Mouse (Mus musculus): ENCODE measurements around the gene Cdc27. TPM values are rescaled to one million over a fixed set of nuclear protein-coding genes. Genes with fewer than 3 reads are reported as not detected.

Cdc27 gene
- polyA plus RNA-seq, 1 experiment from 2014 or later: 41.8 TPM

DNA sequence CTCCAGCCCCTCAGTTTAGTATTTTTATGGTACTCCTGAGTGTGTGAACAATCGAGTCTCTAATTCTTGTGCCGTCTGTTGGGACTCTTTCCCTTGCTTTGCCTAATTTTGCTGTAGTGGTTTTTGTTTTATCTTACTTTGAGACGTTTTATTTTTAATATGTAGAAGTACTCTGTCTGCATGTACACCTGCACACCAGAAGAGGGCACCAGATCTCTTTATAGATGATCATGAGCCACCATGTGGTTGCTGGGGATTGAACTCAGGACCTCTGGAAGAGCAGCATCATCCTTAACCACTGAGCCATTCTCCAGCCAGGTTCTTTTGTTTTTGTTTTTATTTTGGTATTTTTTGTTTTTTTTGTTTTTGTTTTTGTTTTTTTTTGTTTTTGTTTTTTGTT lies 62.1 kb downstream of the Cdc27 start:
- no peak for ATAC-seq (replicated peaks; ENCODE audit: low FRiP score, low TSS enrichment, low read depth)
- no peaks in the 10 kb centered on the region for H3K27me3 ChIP-seq (replicated peaks; ENCODE audit: control insufficient read depth, insufficient read depth, low read length)
- no peak overlapping the region for H3K27ac ChIP-seq (ENCODE audit: low read depth)
- WGBS: 83% methylated on average over 3 of the region's 3 CpGs
- DNase-seq (ENCODE audit: low spot score): no peak
- no peaks in the 10 kb centered on the region for H3K9me3 ChIP-seq (ENCODE audit: control insufficient read depth, low read length)
- no peak overlapping the region for H3K4me2 ChIP-seq (ENCODE audit: low read length)
- H3K4me3 ChIP-seq (ENCODE audit: low read depth, low read length): no peak overlapping the region
- H3K9ac ChIP-seq (ENCODE audit: low read length): no peak overlapping the region
- H3K36me3 ChIP-seq (ENCODE audit: control insufficient read depth, insufficient read depth, low read length): no peaks in the 10 kb centered on the region
- no peaks in the 10 kb centered on the region for H3K4me1 ChIP-seq (replicated peaks; ENCODE audit: control insufficient read depth, insufficient read depth, low read length)

DNA sequence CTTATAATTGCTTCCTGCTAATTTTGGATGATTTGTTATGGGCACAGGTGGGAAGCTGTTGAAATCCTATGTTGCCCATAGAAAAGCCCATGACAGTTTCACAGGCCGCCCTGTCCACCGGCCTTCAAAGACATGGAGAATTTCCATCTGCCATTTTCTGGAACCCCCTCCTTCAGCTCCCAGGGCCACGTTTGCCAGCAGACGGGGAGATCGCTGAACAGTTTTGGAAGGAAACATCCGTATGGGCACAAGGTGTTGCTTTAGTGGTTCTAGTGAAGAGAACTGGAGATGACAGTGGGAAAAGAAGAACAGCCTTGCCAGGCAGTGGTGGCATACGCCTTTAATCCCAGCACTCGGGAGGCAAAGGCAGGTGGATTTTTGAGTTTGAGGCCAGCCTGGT lies 68.4 kb downstream of the Cdc27 start:
- 91% methylated on average over 8 of the region's 8 CpGs for WGBS
- H3K27ac ChIP-seq (ENCODE audit: low read depth): no peak overlapping the region
- H3K4me2 ChIP-seq (ENCODE audit: low read length): no peak overlapping the region
- no peaks in the 10 kb centered on the region for H3K27me3 ChIP-seq (replicated peaks; ENCODE audit: control insufficient read depth, insufficient read depth, low read length)
- no peak overlapping the region for H3K4me3 ChIP-seq (ENCODE audit: low read depth, low read length)
- no peak for DNase-seq (ENCODE audit: low spot score)
- ATAC-seq (replicated peaks; ENCODE audit: low FRiP score, low TSS enrichment, low read depth): no peak
- no peak overlapping the region for H3K9ac ChIP-seq (ENCODE audit: low read length)
- H3K9me3 ChIP-seq (ENCODE audit: control insufficient read depth, low read length): no peaks in the 10 kb centered on the region
- H3K36me3 ChIP-seq (ENCODE audit: control insufficient read depth, insufficient read depth, low read length): no peaks in the 10 kb centered on the region
- H3K4me1 ChIP-seq (replicated peaks; ENCODE audit: control insufficient read depth, insufficient read depth, low read length): no peaks in the 10 kb centered on the region

DNA sequence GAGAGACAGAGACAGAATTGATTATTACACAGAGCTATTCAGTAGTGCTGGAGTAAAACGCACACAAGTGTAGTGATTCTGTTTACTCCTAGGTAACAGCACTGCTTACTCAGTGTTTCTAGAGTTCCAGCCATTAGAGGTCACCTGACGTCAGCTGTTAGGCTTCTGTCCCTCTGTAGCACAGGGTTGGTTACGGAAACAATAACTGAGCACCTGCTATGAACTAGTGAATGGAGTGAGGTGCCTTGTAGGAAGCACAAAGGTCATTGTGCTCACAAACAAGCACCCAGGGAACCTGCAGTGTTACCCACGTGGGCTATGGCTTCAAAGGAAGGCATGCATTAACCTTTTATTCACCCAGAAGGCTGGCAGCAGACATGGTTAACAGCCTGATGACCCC lies 70.9 kb downstream of the Cdc27 start:
- ATAC-seq (replicated peaks; ENCODE audit: low FRiP score, low TSS enrichment, low read depth) (no peak), DNase-seq (ENCODE audit: low spot score) (no peak)
- Histone ChIP-seq H3K4me1 (replicated peaks; ENCODE audit: control insufficient read depth, insufficient read depth, low read length) (no peaks in the 10 kb centered on the region), H3K9me3 (ENCODE audit: control insufficient read depth, low read length) (no peaks in the 10 kb centered on the region), H3K4me3 (ENCODE audit: low read depth, low read length) (no peak overlapping the region), H3K9ac (ENCODE audit: low read length) (no peak overlapping the region), H3K36me3 (ENCODE audit: control insufficient read depth, insufficient read depth, low read length) (no peaks in the 10 kb centered on the region), H3K27me3 (replicated peaks; ENCODE audit: control insufficient read depth, insufficient read depth, low read length) (no peaks in the 10 kb centered on the region), H3K4me2 (ENCODE audit: low read length) (no peak overlapping the region), H3K27ac (ENCODE audit: low read depth) (no peak overlapping the region)
- WGBS: 59% methylated on average over 4 of the region's 4 CpGs

DNA sequence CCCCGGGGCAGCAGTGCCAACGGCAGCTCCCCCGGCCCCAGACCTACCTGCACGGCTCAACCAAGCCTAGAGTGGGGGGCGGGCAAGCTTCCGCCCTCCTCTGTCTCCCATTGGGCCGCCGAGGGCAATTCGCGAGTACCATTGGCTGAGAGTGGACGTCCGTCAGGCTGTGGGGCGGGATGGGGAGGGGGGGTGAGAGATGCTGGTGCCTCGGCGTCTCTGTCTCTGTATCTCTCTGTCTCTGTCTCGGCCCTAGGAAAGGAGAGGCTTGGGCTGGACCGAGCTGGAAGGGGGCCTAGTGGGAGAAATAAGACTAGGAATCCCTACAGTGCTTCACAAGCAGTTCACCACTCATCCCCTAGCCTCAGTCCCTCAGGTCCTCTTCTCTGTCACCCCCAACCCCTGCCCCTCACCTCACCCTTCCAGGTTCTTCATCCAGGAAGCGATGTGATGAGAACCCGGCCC lies 81.0 kb downstream of the Cdc27 start:
- H3K27ac ChIP-seq (ENCODE audit: low read depth): peak overlapping the region; percentile 59
- no peaks in the 10 kb centered on the region for H3K27me3 ChIP-seq (replicated peaks; ENCODE audit: control insufficient read depth, insufficient read depth, low read length)
- peaks cover 11% of the 10 kb centered on the region for H3K4me1 ChIP-seq (replicated peaks; ENCODE audit: control insufficient read depth, insufficient read depth, low read length)
- peak overlapping the region; percentile 94 for H3K9ac ChIP-seq (ENCODE audit: low read length)
- WGBS: 1% methylated on average over 19 of the region's 19 CpGs
- H3K36me3 ChIP-seq (ENCODE audit: control insufficient read depth, insufficient read depth, low read length): peaks cover 1% of the 10 kb centered on the region; the same call in 1 of the 2 replicates
- H3K9me3 ChIP-seq (ENCODE audit: control insufficient read depth, low read length): no peaks in the 10 kb centered on the region
- DNase-seq (ENCODE audit: low spot score) (peak; percentile 91), ATAC-seq (replicated peaks; ENCODE audit: low FRiP score, low TSS enrichment, low read depth) (peak; percentile 100)
- peak overlapping the region; percentile 97 for H3K4me3 ChIP-seq (ENCODE audit: low read depth, low read length)
- H3K4me2 ChIP-seq (ENCODE audit: low read length): peak overlapping the region; percentile 74

DNA sequence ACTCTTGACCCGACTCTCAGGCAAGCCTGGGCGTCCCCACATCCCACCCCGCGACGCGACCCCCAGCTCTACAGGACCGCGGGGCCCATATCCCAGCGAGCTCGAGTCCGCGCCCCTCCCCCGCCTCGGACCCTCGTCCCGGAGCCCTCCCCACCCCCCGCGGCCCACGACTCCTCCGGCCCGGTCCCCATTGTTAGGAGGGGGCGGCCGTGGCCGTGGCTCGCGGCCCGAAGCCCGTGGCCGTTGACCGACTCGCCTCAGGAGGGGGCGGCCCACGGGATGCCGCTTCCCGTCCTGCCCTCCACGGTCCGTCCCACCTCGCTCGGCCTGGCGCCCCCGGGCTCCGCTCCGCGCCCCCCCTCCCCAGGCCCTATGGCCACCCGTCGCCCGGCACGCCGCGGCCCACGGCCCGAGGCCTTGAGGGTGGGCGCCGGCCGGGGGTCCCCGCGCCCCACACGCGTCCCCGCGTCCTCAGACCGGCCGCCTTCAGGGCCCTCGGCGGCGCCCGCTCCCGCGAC lies 81.6 kb downstream of the Cdc27 start, which contains the start of gene Kansl1:
Kansl1 (minus strand) TSS at position 111 of the 518 bp plus-strand sequence.
- peak within 1 kb of the TSS; percentile 97 for H3K4me3 ChIP-seq (ENCODE audit: low read depth, low read length)
- DNase-seq (ENCODE audit: low spot score) (no peak), ATAC-seq (replicated peaks; ENCODE audit: low FRiP score, low TSS enrichment, low read depth) (peak; percentile 82)
- H3K9ac ChIP-seq (ENCODE audit: low read length): peak within 1 kb of the TSS; percentile 94
- under 1% methylated on average over 48 of the region's 69 CpGs for WGBS
- peak within 1 kb of the TSS; percentile 59 for H3K27ac ChIP-seq (ENCODE audit: low read depth)
- peaks cover 6% of the 10 kb centered on the region; the same call in 1 of the 2 replicates for H3K36me3 ChIP-seq (ENCODE audit: control insufficient read depth, insufficient read depth, low read length)
- no peaks in the 10 kb centered on the region for H3K9me3 ChIP-seq (ENCODE audit: control insufficient read depth, low read length)
- H3K27me3 ChIP-seq (replicated peaks; ENCODE audit: control insufficient read depth, insufficient read depth, low read length): no peaks in the 10 kb centered on the region
- H3K4me1 ChIP-seq (replicated peaks; ENCODE audit: control insufficient read depth, insufficient read depth, low read length): peaks cover 11% of the 10 kb centered on the region
- peak within 1 kb of the TSS; percentile 74 for H3K4me2 ChIP-seq (ENCODE audit: low read length)

DNA sequence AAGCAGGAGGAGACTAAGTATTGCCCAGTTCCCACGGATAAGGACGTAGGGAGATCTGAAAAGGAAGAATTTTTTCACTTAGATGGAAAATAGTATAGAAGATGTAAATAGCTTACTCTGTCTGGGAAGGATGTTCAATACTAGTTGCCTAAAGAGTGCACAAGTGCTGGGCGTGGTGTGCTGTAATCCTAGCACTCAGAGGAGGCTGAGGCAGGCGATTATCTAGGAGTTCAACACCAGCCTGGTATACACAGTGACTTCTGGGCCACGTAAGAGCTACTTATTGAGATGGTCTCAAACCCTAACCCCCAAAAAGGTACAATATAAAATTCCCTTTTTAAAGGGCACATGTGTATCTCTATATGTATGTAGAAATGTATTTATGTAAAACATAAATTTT lies 82.7 kb downstream of the Cdc27 start:
- ATAC-seq (replicated peaks; ENCODE audit: low FRiP score, low TSS enrichment, low read depth): no peak
- WGBS: 75% methylated on average over 5 of the region's 5 CpGs
- Histone ChIP-seq H3K27me3 (replicated peaks; ENCODE audit: control insufficient read depth, insufficient read depth, low read length) (no peaks in the 10 kb centered on the region), H3K4me2 (ENCODE audit: low read length) (0 out of 2 replicates have a peak overlapping the region, but pooled peaks have one; percentile 1), H3K27ac (ENCODE audit: low read depth) (no peak overlapping the region), H3K36me3 (ENCODE audit: control insufficient read depth, insufficient read depth, low read length) (peaks cover 10% of the 10 kb centered on the region; the same call in 1 of the 2 replicates), H3K9ac (ENCODE audit: low read length) (no peak overlapping the region), H3K4me1 (replicated peaks; ENCODE audit: control insufficient read depth, insufficient read depth, low read length) (peaks cover 11% of the 10 kb centered on the region), H3K9me3 (ENCODE audit: control insufficient read depth, low read length) (no peaks in the 10 kb centered on the region), H3K4me3 (ENCODE audit: low read depth, low read length) (no peak overlapping the region)
- DNase-seq (ENCODE audit: low spot score): no peak

DNA sequence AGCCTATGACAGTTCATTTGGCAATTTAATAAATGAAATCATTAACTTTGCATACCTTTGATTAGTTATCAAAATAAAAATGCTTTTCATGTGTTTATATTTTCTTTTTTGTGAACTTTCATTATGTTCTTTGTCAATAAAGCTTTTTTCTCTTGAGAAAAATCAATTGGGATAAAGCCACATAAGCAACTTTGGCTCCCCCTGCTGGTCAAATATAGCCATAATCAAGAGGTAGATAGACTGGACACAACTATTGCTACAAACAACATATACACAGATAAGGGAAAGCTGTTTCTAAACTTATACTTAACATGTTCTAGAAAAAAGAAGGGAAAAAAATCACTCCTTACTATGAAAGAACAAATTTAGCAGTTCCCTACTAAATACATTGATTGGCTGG lies 88.9 kb downstream of the Cdc27 start:
- Histone ChIP-seq H3K36me3 (ENCODE audit: control insufficient read depth, insufficient read depth, low read length) (peaks cover 14% of the 10 kb centered on the region; the same call in 1 of the 2 replicates), H3K4me2 (ENCODE audit: low read length) (no peak overlapping the region), H3K4me1 (replicated peaks; ENCODE audit: control insufficient read depth, insufficient read depth, low read length) (no peaks in the 10 kb centered on the region), H3K27ac (ENCODE audit: low read depth) (no peak overlapping the region), H3K9ac (ENCODE audit: low read length) (no peak overlapping the region), H3K9me3 (ENCODE audit: control insufficient read depth, low read length) (no peaks in the 10 kb centered on the region), H3K4me3 (ENCODE audit: low read depth, low read length) (no peak overlapping the region), H3K27me3 (replicated peaks; ENCODE audit: control insufficient read depth, insufficient read depth, low read length) (no peaks in the 10 kb centered on the region)
- no peak for ATAC-seq (replicated peaks; ENCODE audit: low FRiP score, low TSS enrichment, low read depth)
- peak; percentile 58 for DNase-seq (ENCODE audit: low spot score)

DNA sequence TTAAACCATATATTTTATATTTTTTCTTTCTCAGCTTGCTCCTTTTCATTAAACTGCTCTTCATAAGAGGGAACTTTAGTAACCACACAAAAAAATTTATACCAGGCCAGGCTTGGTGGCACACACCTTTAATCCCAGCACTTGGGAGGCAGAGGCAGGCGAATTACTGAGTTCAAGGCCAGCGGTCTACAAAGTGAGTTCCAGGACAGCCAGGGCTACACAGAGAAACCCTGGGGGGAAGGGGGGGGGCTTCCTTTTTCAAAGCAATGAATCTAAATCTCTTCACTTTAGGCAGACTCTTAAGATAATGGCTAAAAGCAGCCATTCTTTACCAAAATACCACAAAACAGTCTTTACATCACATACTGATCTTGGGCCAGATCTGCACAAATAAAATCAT lies 90.7 kb downstream of the Cdc27 start:
- DNase-seq (ENCODE audit: low spot score) (no peak), ATAC-seq (replicated peaks; ENCODE audit: low FRiP score, low TSS enrichment, low read depth) (no peak)
- H3K4me1 ChIP-seq (replicated peaks; ENCODE audit: control insufficient read depth, insufficient read depth, low read length): no peaks in the 10 kb centered on the region
- H3K27me3 ChIP-seq (replicated peaks; ENCODE audit: control insufficient read depth, insufficient read depth, low read length): no peaks in the 10 kb centered on the region
- 91% methylated on average over 2 of the region's 2 CpGs for WGBS
- no peak overlapping the region for H3K9ac ChIP-seq (ENCODE audit: low read length)
- H3K4me2 ChIP-seq (ENCODE audit: low read length): no peak overlapping the region
- no peak overlapping the region for H3K27ac ChIP-seq (ENCODE audit: low read depth)
- peaks cover 14% of the 10 kb centered on the region; the same call in 1 of the 2 replicates for H3K36me3 ChIP-seq (ENCODE audit: control insufficient read depth, insufficient read depth, low read length)
- no peaks in the 10 kb centered on the region for H3K9me3 ChIP-seq (ENCODE audit: control insufficient read depth, low read length)
- H3K4me3 ChIP-seq (ENCODE audit: low read depth, low read length): no peak overlapping the region

DNA sequence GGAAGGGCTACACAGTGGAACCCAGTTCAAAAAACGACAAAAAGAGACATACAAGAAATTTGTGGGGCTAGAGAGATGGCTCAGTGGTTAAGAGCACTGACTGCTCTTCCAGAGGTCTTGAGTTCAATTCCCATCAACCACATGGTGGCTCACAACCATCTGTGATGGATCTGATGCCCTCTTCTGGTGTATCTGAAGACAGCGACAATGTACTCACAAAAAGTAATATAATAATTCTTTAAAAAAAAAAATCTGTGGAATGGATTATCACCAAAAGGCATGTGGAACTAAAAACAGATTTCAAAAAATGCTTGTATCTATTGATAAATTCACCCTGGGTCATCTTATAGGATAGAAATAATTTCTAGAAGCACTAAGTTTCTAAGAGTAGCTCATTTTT lies 91.9 kb downstream of the Cdc27 start:
- DNase-seq (ENCODE audit: low spot score) (no peak), ATAC-seq (replicated peaks; ENCODE audit: low FRiP score, low TSS enrichment, low read depth) (no peak)
- no peak overlapping the region for H3K4me3 ChIP-seq (ENCODE audit: low read depth, low read length)
- H3K27ac ChIP-seq (ENCODE audit: low read depth): no peak overlapping the region
- H3K9ac ChIP-seq (ENCODE audit: low read length): no peak overlapping the region
- H3K36me3 ChIP-seq (ENCODE audit: control insufficient read depth, insufficient read depth, low read length): peaks cover 6% of the 10 kb centered on the region; the same call in 1 of the 2 replicates
- H3K9me3 ChIP-seq (ENCODE audit: control insufficient read depth, low read length): no peaks in the 10 kb centered on the region
- WGBS: 67% methylated on average over 2 of the region's 2 CpGs
- no peak overlapping the region for H3K4me2 ChIP-seq (ENCODE audit: low read length)
- no peaks in the 10 kb centered on the region for H3K27me3 ChIP-seq (replicated peaks; ENCODE audit: control insufficient read depth, insufficient read depth, low read length)
- no peaks in the 10 kb centered on the region for H3K4me1 ChIP-seq (replicated peaks; ENCODE audit: control insufficient read depth, insufficient read depth, low read length)

Data from intestine, embryonic 14.5 days (tissue).